ENCODE assay signal across 8 mouse cellular contexts in the genomic region with DNA sequence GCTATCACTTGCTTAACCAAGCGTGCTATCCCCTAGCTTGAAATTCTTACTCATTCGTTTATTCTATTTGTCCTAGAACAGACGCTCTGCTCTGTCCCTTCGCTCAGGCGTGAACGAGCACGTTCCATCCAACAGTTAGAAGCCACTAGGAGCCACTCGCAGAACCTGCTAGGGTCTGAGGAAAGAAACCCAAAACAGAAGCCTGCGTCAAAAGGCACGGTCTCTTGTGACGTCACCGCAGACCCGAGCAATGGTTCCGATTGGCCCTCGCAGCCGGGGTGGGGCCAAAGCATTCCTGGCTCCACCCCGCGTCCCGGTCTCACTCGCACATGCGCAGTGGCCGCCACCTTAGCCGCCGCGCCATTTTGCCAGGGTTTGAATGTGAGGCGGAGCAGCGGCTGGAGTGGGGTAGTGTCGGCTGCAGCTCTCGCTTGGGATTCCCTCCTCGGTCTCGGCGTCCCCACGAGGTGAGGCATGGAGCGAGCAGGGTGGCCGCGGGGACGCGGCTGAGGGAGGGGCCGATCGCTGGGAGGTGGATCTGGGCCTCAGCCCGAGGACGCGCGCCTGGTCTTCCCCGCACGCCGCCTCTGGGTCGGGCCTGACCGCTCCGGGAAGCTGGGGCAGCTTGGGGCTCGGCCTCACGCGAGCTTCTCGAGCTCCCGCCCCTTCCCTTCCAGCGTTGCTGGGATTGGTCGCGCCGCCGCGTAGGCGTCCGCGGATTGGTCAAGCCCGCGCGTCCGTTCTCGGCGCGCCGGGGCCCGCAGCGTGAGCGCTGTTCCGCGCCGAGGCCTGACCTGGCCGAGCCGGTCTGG. TPM values are rescaled to one million over a fixed set of nuclear protein-coding genes. Genes with fewer than 3 reads are reported as not detected.
DNase-seq lines count a peak whose midpoint lies in the region; ATAC-seq and TF ChIP-seq lines count a peak whose summit lies in the region.

Gene Cse1l (plus strand): TSS at position 330 of the 812 bp plus-strand sequence.

- under 1% methylated on average over 80 of the region's 80 CpGs for WGBS in forebrain, embryonic 16.5 days
- WGBS in lung, embryonic 14.5 days: under 1% methylated on average over 79 of the region's 80 CpGs
- under 1% methylated on average over 78 of the region's 80 CpGs for WGBS in olfactory bulb, adult 2 months
- WGBS in thymus, adult 2 months: under 1% methylated on average over 80 of the region's 80 CpGs

- intact Hi-C loops in heart, postnatal 36 days (cut with DNase I): no loop called here

- TF ChIP-seq CTCF in G1E (IDR thresholded peaks at IDR 0.05; ENCODE audit: low read depth, low read length): no peak
- no peak; the same call in 1 of the 2 replicates for TF ChIP-seq CTCF in layer of hippocampus, adult 2 months (conservative IDR thresholded peaks at IDR 0.05)
- no peak for TF ChIP-seq CTCF in lung, embryonic 14.5 days (IDR thresholded peaks at IDR 0.05; ENCODE audit: low read depth)
- TF ChIP-seq CTCF in olfactory bulb, adult 2 months (IDR thresholded peaks at IDR 0.05; ENCODE audit: insufficient read depth, low read depth, low read length): no peak
- TF ChIP-seq CTCF in thymus, adult 2 months (IDR thresholded peaks at IDR 0.05; ENCODE audit: borderline replicate concordance, control insufficient read depth, extremely low read depth, insufficient read depth, low read length, poor library complexity): peak; percentile 62; the same call in 1 of the 2 replicates

- TF ChIP-seq POLR2A in olfactory bulb, adult 2 months (IDR thresholded peaks at IDR 0.05; ENCODE audit: insufficient read depth, low read depth, low read length): peak; percentile 79
- peak; percentile 84 for TF ChIP-seq POLR2A in thymus, adult 2 months (IDR thresholded peaks at IDR 0.05; ENCODE audit: control insufficient read depth, extremely low read depth, insufficient read depth, low read length, poor library complexity)

- peaks cover 34% of the 10 kb centered on the region for H3K36me3 ChIP-seq in G1E (replicated peaks)
- no peaks in the 10 kb centered on the region for H3K36me3 ChIP-seq in forebrain, embryonic 16.5 days (ENCODE audit: control insufficient read depth, insufficient read depth)
- H3K36me3 ChIP-seq in lung, embryonic 14.5 days (ENCODE audit: insufficient read depth): peaks cover 12% of the 10 kb centered on the region
- no peaks in the 10 kb centered on the region for H3K36me3 ChIP-seq in thymus, adult 2 months (ENCODE audit: control insufficient read depth, insufficient read depth, low read length)

- peak; percentile 92 for DNase-seq in G1E (ENCODE audit: low spot score)
- peak; percentile 98 to 99 for DNase-seq in cerebellum, adult 18-20 months
- peak; percentile 97 to 98 for DNase-seq in heart, postnatal 36 days
- DNase-seq in layer of hippocampus, adult 2 months (ENCODE audit: low spot score in 2 of 2): peak; percentile 97 to 99
- peak; percentile 100 for DNase-seq in lung, embryonic 14.5 days
- DNase-seq in thymus, adult 2 months: peak; percentile 97

- H3K4me1 ChIP-seq in G1E (ENCODE audit: insufficient read depth, low read depth, low read length): peaks cover 41% of the 10 kb centered on the region
- peaks cover 17% of the 10 kb centered on the region for H3K4me1 ChIP-seq in forebrain, embryonic 16.5 days (replicated peaks; ENCODE audit: control insufficient read depth, insufficient read depth, low read length)
- peaks cover 5% of the 10 kb centered on the region; the same call in 1 of the 2 replicates for H3K4me1 ChIP-seq in lung, embryonic 14.5 days (ENCODE audit: insufficient read depth)
- H3K4me1 ChIP-seq in olfactory bulb, adult 2 months (ENCODE audit: control insufficient read depth, insufficient read depth, low read length): peaks cover 11% of the 10 kb centered on the region
- peaks cover 7% of the 10 kb centered on the region for H3K4me1 ChIP-seq in thymus, adult 2 months (replicated peaks; ENCODE audit: control insufficient read depth, insufficient read depth, low read length)

- peak; percentile 93 for ATAC-seq in G1E (ENCODE audit: extremely low read depth, insufficient number of reproducible peaks, low FRiP score, poor library complexity, severe bottlenecking)
- ATAC-seq in forebrain, embryonic 16.5 days: peak; percentile 97
- peak; percentile 98 for ATAC-seq in lung, embryonic 14.5 days (ENCODE audit: insufficient read depth)

- H3K9me3 ChIP-seq in G1E (replicated peaks): no peaks in the 10 kb centered on the region; the same call in 1 of the 2 replicates
- H3K9me3 ChIP-seq in forebrain, embryonic 16.5 days (ENCODE audit: control insufficient read depth, low read length): no peaks in the 10 kb centered on the region
- H3K9me3 ChIP-seq in lung, embryonic 14.5 days (ENCODE audit: low read depth, low read length): no peaks in the 10 kb centered on the region

- H3K4me2 ChIP-seq in forebrain, embryonic 16.5 days (ENCODE audit: low read length): peak within 1 kb of the TSS; percentile 84
- H3K4me2 ChIP-seq in lung, embryonic 14.5 days: peak within 1 kb of the TSS; percentile 91

- peak within 1 kb of the TSS; percentile 91 for H3K9ac ChIP-seq in forebrain, embryonic 16.5 days (replicated peaks; ENCODE audit: low read depth, low read length)
- peak within 1 kb of the TSS; percentile 93 for H3K9ac ChIP-seq in lung, embryonic 14.5 days

- H3K4me3 ChIP-seq in G1E (ENCODE audit: low read depth, low read length): peak within 1 kb of the TSS; percentile 91
- peak within 1 kb of the TSS; percentile 98 for H3K4me3 ChIP-seq in forebrain, embryonic 16.5 days (replicated peaks; ENCODE audit: low read length)
- H3K4me3 ChIP-seq in layer of hippocampus, adult 2 months: peak within 1 kb of the TSS; percentile 84
- peak within 1 kb of the TSS; percentile 70 for H3K4me3 ChIP-seq in lung, embryonic 14.5 days (ENCODE audit: low read depth, low read length)
- peak within 1 kb of the TSS; percentile 79 for H3K4me3 ChIP-seq in olfactory bulb, adult 2 months (ENCODE audit: insufficient read depth, low read depth, low read length)
- peak within 1 kb of the TSS; percentile 56 for H3K4me3 ChIP-seq in thymus, adult 2 months (ENCODE audit: control insufficient read depth, insufficient read depth, low read length)

- H3K27me3 ChIP-seq in G1E (ENCODE audit: insufficient read depth, low read length): no peaks in the 10 kb centered on the region
- no peaks in the 10 kb centered on the region for H3K27me3 ChIP-seq in forebrain, embryonic 16.5 days (replicated peaks; ENCODE audit: control insufficient read depth, insufficient read depth, low read length)
- no peaks in the 10 kb centered on the region for H3K27me3 ChIP-seq in lung, embryonic 14.5 days (ENCODE audit: insufficient read depth, low read length)
- no peaks in the 10 kb centered on the region for H3K27me3 ChIP-seq in thymus, adult 2 months (ENCODE audit: control insufficient read depth, insufficient read depth, low read length)

- H3K27ac ChIP-seq in forebrain, embryonic 16.5 days (ENCODE audit: low read length): peak within 1 kb of the TSS; percentile 99
- H3K27ac ChIP-seq in layer of hippocampus, adult 2 months: peak within 1 kb of the TSS; percentile 96
- peak within 1 kb of the TSS; percentile 99 for H3K27ac ChIP-seq in lung, embryonic 14.5 days (ENCODE audit: low read depth)
- peak within 1 kb of the TSS; percentile 92 for H3K27ac ChIP-seq in olfactory bulb, adult 2 months (ENCODE audit: insufficient read depth, low read depth, low read length)
- H3K27ac ChIP-seq in thymus, adult 2 months (ENCODE audit: control insufficient read depth, insufficient read depth, low read length): peak within 1 kb of the TSS; percentile 58

RNA-seq across cellular contexts. Expression of gene Cse1l, which starts in this region (rescaled TPM):
- 174 and 182 TPM in 2 replicates for total RNA-seq in G1E (2014; fragmentation: Nextera tagmentation)
- 124 and 141 TPM in 2 replicates for total RNA-seq in G1E (2017)
- polyA plus RNA-seq in G1E (2012): 9.9 and 18.2 TPM in 2 replicates
- polyA plus RNA-seq in forebrain, embryonic 16.5 days (2015; fragmentation: Nextera tagmentation; extraction: Ambion mirVana): 107 and 120 TPM in 2 replicates
- total RNA-seq in heart, postnatal 36 days (2021): 10 to 100 TPM; 39.8 to 41.1 TPM
- 10 to 100 TPM; 48.7 to 51.4 TPM for total RNA-seq in layer of hippocampus, adult 2 months (2021)
- 177 TPM in 2 replicates for polyA plus RNA-seq in lung, embryonic 14.5 days (2014; fragmentation: Nextera tagmentation; extraction: Ambion mirVana)
- polyA plus RNA-seq in olfactory bulb, adult 2 months (2012; ENCODE audit: insufficient read depth, insufficient read length, low replicate concordance, missing spikeins): not detected in 2 replicates
- 27.8 and 28.7 TPM in 2 replicates for polyA plus RNA-seq in thymus, adult 2 months (2012; rRNA removed)

Comparison
In these comparisons a context has a peak if more than half of its experiments do, and no peak if none do; other contexts are left out.
1. Peak in every context shown above with its lines: DNase-seq, ATAC-seq, H3K4me3 ChIP-seq and H3K27ac ChIP-seq.